Comparison of ENCODE assay signal across 27 mouse cellular contexts in genomic region chr1:131663286-131663995, GRCm38 (mm10). TPM values are rescaled to one million over a fixed set of nuclear protein-coding genes. Genes with fewer than 3 reads are reported as not detected.
DNase-seq lines count a peak whose midpoint lies in the region; ATAC-seq and TF ChIP-seq lines count a peak whose summit lies in the region.
"Had no signal": no experiment of that assay in that cellular context is flagged by ENCODE, and none has a peak within 500 bp of the region (broad histone marks: within the 10 kb centered on the region; RNA-seq: fewer than 3 reads in every experiment).

No protein-coding gene starts in this region.

- no peak overlapping the region for H3K4me3 ChIP-seq in MEL (ENCODE audit: control insufficient read depth in 1 of 2, insufficient read depth in 1 of 2, low read depth in 2 of 2, low read length in 2 of 2)
- no peak overlapping the region for H3K4me3 ChIP-seq in liver, embryonic 12.5 days
- H3K4me3 ChIP-seq in forebrain, embryonic 10.5 days: no peak overlapping the region
- H3K4me3 ChIP-seq: embryonic facial prominence, embryonic 13.5 days; forebrain, embryonic 15.5 days; heart, adult 2 months; heart, embryonic 15.5 days; layer of hippocampus, adult 2 months; midbrain, embryonic 12.5 days; neural tube, embryonic 15.5 days had no signal

- no peak for TF ChIP-seq CTCF in MEL (IDR thresholded peaks at IDR 0.05 in 2 of 3, conservative IDR thresholded peaks at IDR 0.05 in 1 of 3; ENCODE audit: control insufficient read depth in 1 of 3, insufficient read depth in 1 of 3, low read depth in 2 of 3, low read length in 3 of 3, poor library complexity in 1 of 3, severe bottlenecking in 1 of 3)

- no peak for TF ChIP-seq POLR2A in MEL (IDR thresholded peaks at IDR 0.05; ENCODE audit: control insufficient read depth in 1 of 2, insufficient read depth in 1 of 2, low read depth in 1 of 2, low read length in 2 of 2, poor library complexity in 1 of 2)

- H3K9me3 ChIP-seq in MEL (replicated peaks; ENCODE audit: insufficient read depth, low read length): no peaks in the 10 kb centered on the region
- H3K9me3 ChIP-seq in liver, embryonic 12.5 days (replicated peaks): no peaks in the 10 kb centered on the region
- H3K9me3 ChIP-seq in forebrain, embryonic 10.5 days: no peaks in the 10 kb centered on the region
- H3K9me3 ChIP-seq: embryonic facial prominence, embryonic 13.5 days; forebrain, embryonic 15.5 days; heart, embryonic 15.5 days; midbrain, embryonic 12.5 days; neural tube, embryonic 15.5 days had no signal

- no peaks in the 10 kb centered on the region for H3K27me3 ChIP-seq in MEL (ENCODE audit: control insufficient read depth in 1 of 2, insufficient read depth in 2 of 2, low read length in 2 of 2)
- H3K27me3 ChIP-seq in liver, embryonic 12.5 days (replicated peaks): no peaks in the 10 kb centered on the region
- no peaks in the 10 kb centered on the region for H3K27me3 ChIP-seq in forebrain, embryonic 10.5 days (ENCODE audit: poor library complexity, severe bottlenecking)
- H3K27me3 ChIP-seq: embryonic facial prominence, embryonic 13.5 days; forebrain, embryonic 15.5 days; heart, embryonic 15.5 days; midbrain, embryonic 12.5 days; neural tube, embryonic 15.5 days had no signal

- H3K79me2 ChIP-seq in MEL (ENCODE audit: control insufficient read depth, insufficient read depth, low read length, poor library complexity): no peaks in the 10 kb centered on the region

- peaks cover 1 to 16% of the 10 kb centered on the region in 2 experiments for H3K36me3 ChIP-seq in MEL (ENCODE audit: control insufficient read depth in 1 of 2, insufficient read depth in 2 of 2, low read length in 2 of 2)
- no peaks in the 10 kb centered on the region for H3K36me3 ChIP-seq in liver, embryonic 12.5 days
- H3K36me3 ChIP-seq in forebrain, embryonic 10.5 days (replicated peaks): no peaks in the 10 kb centered on the region
- H3K36me3 ChIP-seq: embryonic facial prominence, embryonic 13.5 days; forebrain, embryonic 15.5 days; heart, embryonic 15.5 days; midbrain, embryonic 12.5 days; neural tube, embryonic 15.5 days had no signal

- WGBS in liver, embryonic 12.5 days (ENCODE audit: insufficient replicate concordance): 59% methylated on average over 9 of the region's 9 CpGs
- 86% methylated on average over 9 of the region's 9 CpGs for WGBS in forebrain, embryonic 10.5 days

- peak overlapping the region; percentile 73 for H3K27ac ChIP-seq in MEL (ENCODE audit: control insufficient read depth, low read depth, low read length)
- H3K27ac ChIP-seq in liver, embryonic 12.5 days: no peak overlapping the region
- no peak overlapping the region for H3K27ac ChIP-seq in forebrain, embryonic 10.5 days
- H3K27ac ChIP-seq: embryonic facial prominence, embryonic 13.5 days; forebrain, embryonic 15.5 days; heart, adult 2 months; heart, embryonic 15.5 days; hindbrain, embryonic 14.5 days; layer of hippocampus, adult 2 months; midbrain, embryonic 12.5 days; neural tube, embryonic 15.5 days had no signal

- H3K9ac ChIP-seq in MEL (ENCODE audit: control insufficient read depth, low read depth, low read length, poor library complexity, severe bottlenecking): no peak overlapping the region
- no peak overlapping the region for H3K9ac ChIP-seq in liver, embryonic 12.5 days
- H3K9ac ChIP-seq: embryonic facial prominence, embryonic 13.5 days; forebrain, embryonic 15.5 days; heart, embryonic 15.5 days; hindbrain, embryonic 14.5 days; midbrain, embryonic 12.5 days; neural tube, embryonic 15.5 days had no signal

- TF ChIP-seq EP300 in MEL (IDR thresholded peaks at IDR 0.05; ENCODE audit: low read depth in 1 of 2, low read length in 2 of 2): peak; percentile 91 to 93

- peaks cover 8 to 20% of the 10 kb centered on the region in 2 experiments for H3K4me1 ChIP-seq in MEL (ENCODE audit: control insufficient read depth in 1 of 2, insufficient read depth in 2 of 2, low read length in 2 of 2)
- peaks cover 11% of the 10 kb centered on the region for H3K4me1 ChIP-seq in liver, embryonic 12.5 days
- no peaks in the 10 kb centered on the region for H3K4me1 ChIP-seq in forebrain, embryonic 10.5 days
- H3K4me1 ChIP-seq: embryonic facial prominence, embryonic 13.5 days; forebrain, embryonic 15.5 days; heart, embryonic 15.5 days; midbrain, embryonic 12.5 days; neural tube, embryonic 15.5 days had no signal

- TF ChIP-seq RAD21 in MEL (IDR thresholded peaks at IDR 0.05; ENCODE audit: low read depth, low read length): no peak

- H3K4me2 ChIP-seq in liver, embryonic 12.5 days: no peak overlapping the region
- H3K4me2 ChIP-seq: embryonic facial prominence, embryonic 13.5 days; forebrain, embryonic 15.5 days; heart, embryonic 15.5 days; hindbrain, embryonic 14.5 days; midbrain, embryonic 12.5 days; neural tube, embryonic 15.5 days had no signal

- DNase-seq in 416B (ENCODE audit: low read depth): peak; percentile 42
- DNase-seq in MEL (ENCODE audit: low read depth, low spot score): peak; percentile 80
- DNase-seq in forebrain, embryonic 10.5 days (ENCODE audit: extremely low spot score, low spot score): no peak
- DNase-seq in kidney, adult 11 months: no peak
- DNase-seq: adrenal gland, postnatal 25 days; cerebellum, adult 11-12 months; cerebellum, postnatal 10 days; embryo, embryonic 11 days; gastrocnemius, postnatal 14 days; heart, adult 2 months; heart, postnatal 4 days; kidney, adult 9 months; kidney, postnatal 14 days; layer of hippocampus, postnatal 36 days; lung, adult 18-20 months; lung, postnatal 10 days; thymus, postnatal 4 days had no signal

- ATAC-seq in liver, embryonic 12.5 days: peak; percentile 63; the same call in 1 of the 2 replicates
- peak; percentile 71 for ATAC-seq in megakaryocyte progenitor cell, adult 5-6 weeks (replicated peaks; ENCODE audit: poor library complexity)
- no peak for ATAC-seq in inflammation-experienced regulatory T-cells, adult 6 months
- ATAC-seq: forebrain, embryonic 15.5 days had no signal

TF ChIP-seq in MEL, 35 proteins besides CTCF, POLR2A, EP300 and RAD21:
- TF ChIP-seq MYC (IDR thresholded peaks at IDR 0.05; ENCODE audit: low read depth, low read length) (0 out of 2 replicates have a peak, but pooled peaks have one; percentile 20), MYB (IDR thresholded peaks at IDR 0.05; ENCODE audit: low read depth, low read length) (peak; percentile 37; the same call in 1 of the 2 replicates), TAL1 (IDR thresholded peaks at IDR 0.05; ENCODE audit: low read length) (peak; percentile 72), ETS1 (IDR thresholded peaks at IDR 0.05; ENCODE audit: low read depth, low read length) (peak; percentile 84), TCF12 (IDR thresholded peaks at IDR 0.05; ENCODE audit: low read depth, low read length) (peak; percentile 90), ELF1 (IDR thresholded peaks at IDR 0.05; ENCODE audit: low read depth, low read length) (0 out of 2 replicates have a peak, but pooled peaks have one; percentile 10), RCOR1 (IDR thresholded peaks at IDR 0.05; ENCODE audit: low read depth, low read length) (peak; percentile 72; the same call in 1 of the 2 replicates), GATA1 (IDR thresholded peaks at IDR 0.05; ENCODE audit: low read depth, low read length) (peak; percentile 94), JUND (IDR thresholded peaks at IDR 0.05; ENCODE audit: low read depth, low read length) (peak; percentile 53; the same call in 1 of the 2 replicates), MAZ (IDR thresholded peaks at IDR 0.05; ENCODE audit: low read depth, low read length) (no peak), ZNF384 (IDR thresholded peaks at IDR 0.05; ENCODE audit: low read depth, low read length) (no peak), CHD2 (IDR thresholded peaks at IDR 0.05; ENCODE audit: low read length) (no peak)

RNA-seq across cellular contexts. Expression of gene Rab7b, which starts 25.1 kb away (rescaled TPM):
- 0.23 TPM in 1 of 2 replicates, not detected in the other for total RNA-seq in MEL (2012; rRNA removed)
- polyA plus RNA-seq in MEL (2012; ENCODE audit: insufficient read depth in 1 of 2, insufficient read length in 2 of 2, low read depth in 1 of 2, low replicate concordance in 2 of 2, missing spikeins in 1 of 2): under 1 TPM in 1 of 2 experiments, not detected in 1; 0.21 TPM
- 0.69 and 0.79 TPM in 2 replicates for polyA plus RNA-seq in liver, embryonic 12.5 days (2016; fragmentation: Nextera tagmentation; extraction: Ambion mirVana)
- 5.8 and 7.7 TPM in 2 replicates for total RNA-seq in megakaryocyte progenitor cell, adult 5-6 weeks (2015)
- 31.1 and 43.2 TPM in 2 replicates for total RNA-seq in megakaryocyte progenitor cell, adult 5-6 weeks (2017)
- 0.27 and 0.60 TPM in 2 replicates for polyA plus RNA-seq in forebrain, embryonic 10.5 days (2016; fragmentation: Nextera tagmentation; extraction: Ambion mirVana)
- under 1 TPM in 2 of 3 experiments, not detected in 1; 0.15 to 0.46 TPM for polyA plus RNA-seq in inflammation-experienced regulatory T-cells, adult 6 months (2017; shearing (Covaris generic))

RNA-seq across cellular contexts. Expression of gene Ctse, which starts 25.3 kb away (rescaled TPM):
- total RNA-seq in MEL (2012; rRNA removed): 50.9 and 92.7 TPM in 2 replicates
- polyA plus RNA-seq in MEL (2012; ENCODE audit: insufficient read depth in 1 of 2, insufficient read length in 2 of 2, low read depth in 1 of 2, low replicate concordance in 2 of 2, missing spikeins in 1 of 2): 10 to 100 TPM in 1 of 2 experiments, not detected in 1; 55.2 TPM
- polyA plus RNA-seq in liver, embryonic 12.5 days (2016; fragmentation: Nextera tagmentation; extraction: Ambion mirVana): 12.6 TPM in 2 replicates
- total RNA-seq in megakaryocyte progenitor cell, adult 5-6 weeks (2015): 54.1 and 66.8 TPM in 2 replicates
- 18.9 and 25.6 TPM in 2 replicates for total RNA-seq in megakaryocyte progenitor cell, adult 5-6 weeks (2017)
- polyA plus RNA-seq in forebrain, embryonic 10.5 days (2016; fragmentation: Nextera tagmentation; extraction: Ambion mirVana): not detected in 2 replicates
- polyA plus RNA-seq in inflammation-experienced regulatory T-cells, adult 6 months (2017; shearing (Covaris generic)): 10 to 100 TPM; 17.6 to 47.6 (median 27.0) TPM
- total RNA-seq: layer of hippocampus, adult 2 months; layer of hippocampus, postnatal 36 days had no signal
- polyA plus RNA-seq: embryonic facial prominence, embryonic 13.5 days; forebrain, embryonic 15.5 days; hindbrain, embryonic 14.5 days; neural tube, embryonic 15.5 days had no signal

Comparison
In these comparisons a context has a peak if more than half of its experiments do, and no peak if none do; other contexts are left out.
1. DNase-seq: peak in 416B (single experiment) and MEL (single experiment); none in forebrain, embryonic 10.5 days (single experiment) and kidney, adult 11 months (single experiment).